In the genomic region with DNA sequence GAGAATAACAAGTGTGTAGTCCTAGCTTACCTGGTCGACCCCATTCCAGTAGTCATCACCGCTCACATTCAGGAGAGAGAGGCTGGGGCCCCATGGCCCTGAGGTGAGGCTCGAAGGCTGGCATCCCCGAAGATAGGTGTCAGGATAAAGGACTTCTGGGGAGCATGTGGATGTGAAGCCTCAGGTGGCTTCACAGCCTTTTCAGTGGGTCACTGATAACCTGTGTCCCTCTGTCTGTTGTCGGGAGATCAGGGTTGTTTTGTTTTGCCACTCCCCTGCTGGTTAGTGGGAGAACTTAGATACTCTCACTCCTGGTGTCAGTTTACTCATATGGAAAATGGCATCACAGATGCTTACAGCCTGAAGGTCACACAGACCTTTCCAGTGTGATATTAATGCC, we compare ENCODE assay signal across 25 mouse cellular contexts. TPM values are rescaled to one million over a fixed set of nuclear protein-coding genes. Genes with fewer than 3 reads are reported as not detected.
DNase-seq lines count a peak whose midpoint lies in the region; ATAC-seq and TF ChIP-seq lines count a peak whose summit lies in the region.
"Had no signal": no experiment of that assay in that cellular context is flagged by ENCODE, and none has a peak within 500 bp of the region (broad histone marks: within the 10 kb centered on the region; RNA-seq: fewer than 3 reads in every experiment).

No protein-coding gene starts in this region.

- WGBS in hindbrain, embryonic 15.5 days = 77% methylated on average over 5 of the region's 5 CpGs
- WGBS in hindbrain, embryonic 11.5 days = 73% methylated on average over 5 of the region's 5 CpGs
- WGBS in neural tube, embryonic 13.5 days = 80% methylated on average over 5 of the region's 5 CpGs
- WGBS in neural tube, embryonic 15.5 days = 85% methylated on average over 5 of the region's 5 CpGs
- WGBS in liver, embryonic 14.5 days (ENCODE audit: insufficient replicate concordance) = 25% methylated on average over 5 of the region's 5 CpGs

- 0 out of 2 replicates have a peak overlapping the region, but pooled peaks have one; percentile 1 for H3K27ac ChIP-seq in hindbrain, embryonic 15.5 days (replicated peaks)
- H3K27ac ChIP-seq in hindbrain, embryonic 11.5 days (ENCODE audit: low read depth, low read length) = no peak overlapping the region
- H3K27ac ChIP-seq in neural tube, embryonic 13.5 days (replicated peaks) = 0 out of 2 replicates have a peak overlapping the region, but pooled peaks have one; percentile 9
- H3K27ac ChIP-seq in neural tube, embryonic 15.5 days (replicated peaks) = no peak overlapping the region
- H3K27ac ChIP-seq in liver, embryonic 14.5 days = peak overlapping the region; percentile 50
- H3K27ac ChIP-seq: forebrain, embryonic 10.5 days; heart, embryonic 13.5 days; kidney, postnatal 0 days; limb, embryonic 15.5 days; neural tube, embryonic 12.5 days had no signal

- no peak overlapping the region for H3K9ac ChIP-seq in hindbrain, embryonic 15.5 days
- H3K9ac ChIP-seq in hindbrain, embryonic 11.5 days (ENCODE audit: low read depth, low read length) = no peak overlapping the region
- no peak overlapping the region for H3K9ac ChIP-seq in neural tube, embryonic 13.5 days
- H3K9ac ChIP-seq in neural tube, embryonic 15.5 days (replicated peaks) = no peak overlapping the region
- H3K9ac ChIP-seq in liver, embryonic 14.5 days (replicated peaks) = peak overlapping the region; percentile 31; the same call in 1 of the 2 replicates
- H3K9ac ChIP-seq: forebrain, postnatal 0 days; heart, embryonic 13.5 days; limb, embryonic 15.5 days; neural tube, embryonic 12.5 days had no signal

- no peak for DNase-seq in hindbrain, embryonic 11.5 days (ENCODE audit: low spot score)
- DNase-seq in liver, embryonic 14.5 days (ENCODE audit: low read depth in 3 of 3, low spot score in 3 of 3) = peak in 2 of 3 experiments; percentile 20 to 33
- no peak for DNase-seq in embryo, embryonic 9.5 days (ENCODE audit: extremely low spot score)
- no peak for DNase-seq in cerebellum, postnatal 25 days
- DNase-seq: adrenal gland, postnatal 10 days; cerebellum, adult 11 months; cerebellum, postnatal 10 days; embryo, embryonic 11 days; forebrain, postnatal 0 days; gastrocnemius, postnatal 36 days; kidney, adult 18-20 months; layer of hippocampus, postnatal 36 days; lung, postnatal 14 days; right cerebral cortex, postnatal 14 days; spleen, adult 18-20 months; thymus, postnatal 25 days had no signal

- H3K4me2 ChIP-seq in hindbrain, embryonic 15.5 days = no peak overlapping the region
- no peak overlapping the region for H3K4me2 ChIP-seq in hindbrain, embryonic 11.5 days (replicated peaks; ENCODE audit: low read depth, low read length)
- H3K4me2 ChIP-seq in neural tube, embryonic 13.5 days = no peak overlapping the region
- no peak overlapping the region for H3K4me2 ChIP-seq in neural tube, embryonic 15.5 days
- peak overlapping the region; percentile 43 for H3K4me2 ChIP-seq in liver, embryonic 14.5 days (ENCODE audit: low read depth)
- H3K4me2 ChIP-seq: heart, embryonic 13.5 days; limb, embryonic 15.5 days; neural tube, embryonic 12.5 days had no signal

- peaks cover 35% of the 10 kb centered on the region for H3K4me1 ChIP-seq in hindbrain, embryonic 15.5 days (replicated peaks)
- H3K4me1 ChIP-seq in hindbrain, embryonic 11.5 days (replicated peaks; ENCODE audit: control insufficient read depth, insufficient read depth, low read length) = no peaks in the 10 kb centered on the region
- H3K4me1 ChIP-seq in neural tube, embryonic 13.5 days (replicated peaks) = peaks cover 59% of the 10 kb centered on the region
- H3K4me1 ChIP-seq in neural tube, embryonic 15.5 days = peaks cover 34% of the 10 kb centered on the region
- peaks cover 17 to 31% of the 10 kb centered on the region in 2 experiments for H3K4me1 ChIP-seq in liver, embryonic 14.5 days (replicated peaks; ENCODE audit: control insufficient read depth in 2 of 2, insufficient read depth in 2 of 2, low read length in 1 of 2)

- no peaks in the 10 kb centered on the region for H3K27me3 ChIP-seq in hindbrain, embryonic 15.5 days
- no peaks in the 10 kb centered on the region for H3K27me3 ChIP-seq in hindbrain, embryonic 11.5 days (ENCODE audit: control insufficient read depth, insufficient read depth, low read length)
- H3K27me3 ChIP-seq in neural tube, embryonic 13.5 days = no peaks in the 10 kb centered on the region
- no peaks in the 10 kb centered on the region for H3K27me3 ChIP-seq in neural tube, embryonic 15.5 days (replicated peaks)
- no peaks in the 10 kb centered on the region; the same call in 1 of the 2 replicates for H3K27me3 ChIP-seq in liver, embryonic 14.5 days (ENCODE audit: control insufficient read depth, insufficient read depth, low read length)
- H3K27me3 ChIP-seq: heart, embryonic 13.5 days; limb, embryonic 15.5 days; neural tube, embryonic 12.5 days had no signal

- peak; percentile 43; the same call in 1 of the 2 replicates for TF ChIP-seq EP300 in liver, embryonic 14.5 days (IDR thresholded peaks at IDR 0.05; ENCODE audit: low read depth)

- H3K36me3 ChIP-seq in hindbrain, embryonic 15.5 days = no peaks in the 10 kb centered on the region
- no peaks in the 10 kb centered on the region for H3K36me3 ChIP-seq in hindbrain, embryonic 11.5 days (ENCODE audit: control insufficient read depth, insufficient read depth, low read length)
- H3K36me3 ChIP-seq in neural tube, embryonic 13.5 days = no peaks in the 10 kb centered on the region
- no peaks in the 10 kb centered on the region for H3K36me3 ChIP-seq in neural tube, embryonic 15.5 days
- H3K36me3 ChIP-seq in liver, embryonic 14.5 days (replicated peaks; ENCODE audit: control insufficient read depth, insufficient read depth, low read depth) = no peaks in the 10 kb centered on the region
- H3K36me3 ChIP-seq: limb, embryonic 15.5 days; neural tube, embryonic 12.5 days had no signal

- no peak for ATAC-seq in hindbrain, embryonic 15.5 days (ENCODE audit: low FRiP score, low read depth)
- no peak for ATAC-seq in hindbrain, embryonic 11.5 days (ENCODE audit: low FRiP score)
- ATAC-seq in neural tube, embryonic 13.5 days (ENCODE audit: low read depth) = no peak
- no peak for ATAC-seq in neural tube, embryonic 15.5 days (ENCODE audit: low FRiP score)
- ATAC-seq in liver, embryonic 14.5 days (ENCODE audit: insufficient read depth) = peak; percentile 62
- peak; percentile 40 for ATAC-seq in megakaryocyte progenitor cell, adult 5-6 weeks (replicated peaks; ENCODE audit: poor library complexity)

- TF ChIP-seq CTCF in liver, embryonic 14.5 days (IDR thresholded peaks at IDR 0.05; ENCODE audit: low read depth) = no peak

- H3K9me3 ChIP-seq in hindbrain, embryonic 15.5 days = no peaks in the 10 kb centered on the region
- no peaks in the 10 kb centered on the region for H3K9me3 ChIP-seq in hindbrain, embryonic 11.5 days (ENCODE audit: control insufficient read depth, low read length)
- no peaks in the 10 kb centered on the region for H3K9me3 ChIP-seq in neural tube, embryonic 13.5 days
- no peaks in the 10 kb centered on the region for H3K9me3 ChIP-seq in neural tube, embryonic 15.5 days (replicated peaks)
- no peaks in the 10 kb centered on the region for H3K9me3 ChIP-seq in liver, embryonic 14.5 days (ENCODE audit: control insufficient read depth, low read length)
- H3K9me3 ChIP-seq: forebrain, embryonic 10.5 days; heart, embryonic 13.5 days; limb, embryonic 15.5 days; neural tube, embryonic 12.5 days had no signal

- H3K4me3 ChIP-seq in hindbrain, embryonic 15.5 days = no peak overlapping the region
- H3K4me3 ChIP-seq in hindbrain, embryonic 11.5 days (ENCODE audit: low read depth, low read length) = no peak overlapping the region
- H3K4me3 ChIP-seq in neural tube, embryonic 13.5 days = no peak overlapping the region
- no peak overlapping the region for H3K4me3 ChIP-seq in neural tube, embryonic 15.5 days (replicated peaks)
- no peak overlapping the region for H3K4me3 ChIP-seq in liver, embryonic 14.5 days (ENCODE audit: insufficient read depth in 1 of 2, low read depth in 2 of 2, low read length in 2 of 2)
- H3K4me3 ChIP-seq: forebrain, embryonic 10.5 days; heart, embryonic 13.5 days; limb, embryonic 15.5 days; neural tube, embryonic 12.5 days had no signal

RNA-seq across cellular contexts. Expression of a gene that starts 32.9 kb away (rescaled TPM):
- 19.2 and 22.8 TPM in 2 replicates for polyA plus RNA-seq in hindbrain, embryonic 15.5 days (2015; fragmentation: Nextera tagmentation; extraction: Ambion mirVana)
- polyA plus RNA-seq in hindbrain, embryonic 11.5 days (2014; fragmentation: Nextera tagmentation; extraction: Ambion mirVana) = 20.5 and 35.7 TPM in 2 replicates
- 23.7 and 28.5 TPM in 2 replicates for polyA plus RNA-seq in neural tube, embryonic 13.5 days (2015; fragmentation: Nextera tagmentation; extraction: Ambion mirVana)
- 19.0 and 20.8 TPM in 2 replicates for polyA plus RNA-seq in neural tube, embryonic 15.5 days (2015; fragmentation: Nextera tagmentation; extraction: Ambion mirVana)
- polyA plus RNA-seq in liver, embryonic 14.5 days (2012; rRNA removed) = 2.1 and 2.5 TPM in 2 replicates
- 2.3 and 2.7 TPM in 2 replicates for polyA plus RNA-seq in liver, embryonic 14.5 days (2014; fragmentation: Nextera tagmentation; extraction: Ambion mirVana)
- 46.1 and 50.3 TPM in 2 replicates for total RNA-seq in megakaryocyte progenitor cell, adult 5-6 weeks (2015)
- total RNA-seq in megakaryocyte progenitor cell, adult 5-6 weeks (2017) = 22.4 and 25.0 TPM in 2 replicates

Comparison
In these comparisons a context has a peak if more than half of its experiments do, and no peak if none do; other contexts are left out.
1. H3K27ac ChIP-seq: peak in hindbrain, embryonic 15.5 days (single experiment), neural tube, embryonic 13.5 days (single experiment) and liver, embryonic 14.5 days (single experiment); none in hindbrain, embryonic 11.5 days (single experiment) and neural tube, embryonic 15.5 days (single experiment).
2. ATAC-seq: peak in liver, embryonic 14.5 days (single experiment) and megakaryocyte progenitor cell, adult 5-6 weeks (single experiment); none in hindbrain, embryonic 15.5 days (single experiment), hindbrain, embryonic 11.5 days (single experiment), neural tube, embryonic 13.5 days (single experiment) and neural tube, embryonic 15.5 days (single experiment).
3. DNase-seq: peak in liver, embryonic 14.5 days (2 of 3); none in hindbrain, embryonic 11.5 days (single experiment), embryo, embryonic 9.5 days (single experiment) and cerebellum, postnatal 25 days (0 of 2).